Mouse (Mus musculus) midbrain, embryonic 15.5 days (tissue): ENCODE data around the gene Tctex1d4. TPM values are rescaled to one million over a fixed set of nuclear protein-coding genes. Genes with fewer than 3 reads are reported as not detected.

Source experiments
- ATAC-seq: fragments of 200-750 bp; cut with Nextera tagmentation; replicated peaks from 2 replicates; pipeline ENCODE4 v1.8.0; 2017; ENCODE audit warnings: moderate TSS enrichment
- H3K27ac ChIP-seq: fragments of 300-500 bp; sonication (generic); 2 replicates; pipeline ENCODE4 v1.5.1; 2015; ENCODE audit warnings: mild to moderate bottlenecking, inconsistent platforms
- H3K27me3 ChIP-seq: fragments of 300-500 bp; sonication (generic); replicated peaks from 2 replicates; pipeline ENCODE4 v1.6.1; 2015; ENCODE audit warnings: inconsistent platforms
- H3K36me3 ChIP-seq: fragments of 300-500 bp; sonication (generic); replicated peaks from 2 replicates; pipeline ENCODE4 v1.6.1; 2015; ENCODE audit warnings: inconsistent platforms
- H3K4me1 ChIP-seq: fragments of 300-500 bp; sonication (generic); 2 replicates; pipeline ENCODE4 v1.6.1; 2015; ENCODE audit warnings: inconsistent platforms
- H3K4me2 ChIP-seq: fragments of 300-500 bp; sonication (generic); 2 replicates; pipeline ENCODE4 v1.6.1; 2015; ENCODE audit warnings: inconsistent platforms, mild to moderate bottlenecking, moderate library complexity
- H3K4me3 ChIP-seq: fragments of 300-500 bp; sonication (generic); 2 replicates; pipeline ENCODE4 v1.5.1; 2015; ENCODE audit warnings: mild to moderate bottlenecking, inconsistent platforms
- H3K9ac ChIP-seq: fragments of 300-500 bp; sonication (generic); 2 replicates; pipeline ENCODE4 v1.6.1; 2015; ENCODE audit warnings: mild to moderate bottlenecking, inconsistent platforms
- H3K9me3 ChIP-seq: fragments of 300-500 bp; sonication (generic); 2 replicates; pipeline ENCODE4 v1.6.1; 2016; ENCODE audit warnings: inconsistent platforms
- WGBS: fragments of 180-500 bp; shearing (Covaris S2); methylation state at CpG from one replicate; pipeline ENCODE4 v1.1.7; 2015; ENCODE audit warnings: mixed read lengths; 5-methylcytosine and 5-hydroxymethylcytosine counted together
- polyA plus RNA-seq: library from polyadenylated mRNA; unstranded; fragments of >200 nt; fragmentation: Nextera tagmentation; extraction: Ambion mirVana; gene quantifications from 2 replicates; pipeline ENCODE4 v1.2.1, GENCODE M21; 2015

The Tctex1d4 gene
- polyA plus RNA-seq = 0.42 TPM in 1 of 2 replicates, not detected in the other

DNA sequence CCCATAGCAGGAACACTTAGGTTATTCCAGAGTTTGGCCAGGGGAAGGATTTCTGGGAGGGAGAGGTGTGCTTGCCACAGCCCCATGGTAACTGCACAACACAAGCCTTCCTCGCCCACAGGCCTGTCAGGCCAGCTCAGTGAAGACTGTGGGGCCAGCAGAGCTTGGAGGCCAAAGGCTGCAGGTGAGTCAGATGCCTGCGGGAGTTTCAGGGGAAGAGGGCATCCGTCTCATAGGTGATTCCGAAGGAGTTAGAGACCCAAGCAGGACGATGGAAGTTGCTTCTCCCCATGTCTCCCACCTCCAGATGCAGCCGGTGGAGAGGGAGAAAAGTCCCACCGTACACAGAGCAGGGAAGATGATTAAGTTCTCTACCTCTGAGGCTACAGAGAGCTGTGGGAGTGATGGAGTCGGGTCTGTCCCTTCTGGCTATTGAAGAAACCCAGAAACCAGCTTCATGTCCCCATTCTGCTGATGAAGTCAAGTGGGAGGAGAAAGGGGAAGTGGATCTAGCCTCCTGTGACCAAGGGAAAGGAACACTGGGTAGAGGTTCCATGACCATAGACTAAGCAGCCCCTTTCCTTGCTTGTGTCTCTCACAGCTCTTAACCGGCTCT lies at the start of gene Tctex1d4:
TSS of gene Tctex1d4 (plus strand) at position 120 of the 616 bp plus-strand sequence.
- H3K27ac ChIP-seq = peak within 1 kb of the TSS; percentile 67
- peak within 1 kb of the TSS; percentile 20; the same call in 1 of the 2 replicates for H3K9ac ChIP-seq
- H3K9me3 ChIP-seq = no peaks in the 10 kb centered on the region
- no peak within 1 kb of the TSS for H3K4me2 ChIP-seq
- H3K36me3 ChIP-seq = peaks cover 7% of the 10 kb centered on the region; the same call in 1 of the 2 replicates
- ATAC-seq = no peak
- H3K4me1 ChIP-seq = peaks cover 20% of the 10 kb centered on the region
- H3K4me3 ChIP-seq = no peak within 1 kb of the TSS
- H3K27me3 ChIP-seq = no peaks in the 10 kb centered on the region
- 90% methylated on average over 9 of the region's 9 CpGs for WGBS

DNA sequence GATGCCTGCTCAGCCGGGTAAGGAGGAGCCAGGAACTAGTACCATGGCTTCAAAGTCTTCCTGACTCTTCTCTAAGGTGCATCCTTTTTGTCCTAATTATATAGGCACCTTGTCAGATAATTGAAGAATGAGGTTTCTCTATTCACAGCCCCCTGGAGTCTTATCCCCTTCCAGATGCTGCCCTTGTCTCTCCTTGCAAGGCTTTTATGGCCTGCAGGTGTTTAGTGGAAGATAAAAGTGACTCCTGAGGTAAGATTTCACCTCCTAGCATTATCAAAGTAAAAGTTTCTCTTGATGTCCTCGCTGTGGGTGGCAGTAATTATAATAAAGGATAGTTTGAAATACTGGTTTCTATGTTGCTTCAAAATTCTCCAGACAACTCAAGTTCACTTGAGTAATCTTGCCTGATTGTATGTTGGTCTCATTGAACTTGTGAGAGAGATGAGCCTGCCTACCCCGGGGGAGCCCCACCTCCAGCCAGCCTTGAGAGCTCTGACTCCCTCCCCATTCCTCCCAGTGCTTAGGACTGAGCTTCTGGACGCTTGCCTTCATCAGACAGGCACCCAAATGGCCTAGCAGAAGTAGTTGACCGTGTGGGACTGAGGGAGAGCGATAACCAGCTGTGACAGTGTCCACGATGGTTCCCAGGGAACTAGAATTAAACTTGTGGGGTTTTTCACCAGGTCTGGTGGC lies 38.5 kb upstream of the Tctex1d4 start:
- no peaks in the 10 kb centered on the region for H3K4me1 ChIP-seq
- 83% methylated on average over 7 of the region's 7 CpGs for WGBS
- no peak overlapping the region for H3K27ac ChIP-seq
- peaks cover 7% of the 10 kb centered on the region; the same call in 1 of the 2 replicates for H3K36me3 ChIP-seq
- H3K27me3 ChIP-seq = no peaks in the 10 kb centered on the region
- H3K9me3 ChIP-seq = no peaks in the 10 kb centered on the region
- no peak overlapping the region for H3K9ac ChIP-seq
- H3K4me2 ChIP-seq = no peak overlapping the region
- no peak for ATAC-seq
- H3K4me3 ChIP-seq = no peak overlapping the region

DNA sequence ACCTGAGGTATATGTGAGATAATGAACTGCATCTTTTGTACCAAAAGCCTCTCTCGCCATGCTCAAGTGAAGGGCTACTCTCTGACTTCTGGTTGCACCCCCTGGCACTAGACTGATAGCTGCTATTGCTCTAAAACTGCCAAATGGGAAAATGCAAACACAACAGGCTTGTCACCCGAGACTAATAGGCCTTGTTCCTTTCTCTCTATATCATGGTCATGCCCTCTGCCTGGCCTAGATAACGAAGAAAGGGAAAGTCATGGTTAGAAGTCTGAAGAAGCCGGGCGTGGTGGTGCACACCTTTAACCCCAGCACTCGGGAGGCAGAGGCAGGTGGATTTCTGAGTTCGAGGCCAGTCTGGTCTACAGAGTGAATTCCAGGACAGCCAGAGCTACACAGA lies 36.0 kb upstream of the Tctex1d4 start:
- no peak for ATAC-seq
- WGBS = 84% methylated on average over 7 of the region's 7 CpGs
- peaks cover 3% of the 10 kb centered on the region for H3K4me1 ChIP-seq

DNA sequence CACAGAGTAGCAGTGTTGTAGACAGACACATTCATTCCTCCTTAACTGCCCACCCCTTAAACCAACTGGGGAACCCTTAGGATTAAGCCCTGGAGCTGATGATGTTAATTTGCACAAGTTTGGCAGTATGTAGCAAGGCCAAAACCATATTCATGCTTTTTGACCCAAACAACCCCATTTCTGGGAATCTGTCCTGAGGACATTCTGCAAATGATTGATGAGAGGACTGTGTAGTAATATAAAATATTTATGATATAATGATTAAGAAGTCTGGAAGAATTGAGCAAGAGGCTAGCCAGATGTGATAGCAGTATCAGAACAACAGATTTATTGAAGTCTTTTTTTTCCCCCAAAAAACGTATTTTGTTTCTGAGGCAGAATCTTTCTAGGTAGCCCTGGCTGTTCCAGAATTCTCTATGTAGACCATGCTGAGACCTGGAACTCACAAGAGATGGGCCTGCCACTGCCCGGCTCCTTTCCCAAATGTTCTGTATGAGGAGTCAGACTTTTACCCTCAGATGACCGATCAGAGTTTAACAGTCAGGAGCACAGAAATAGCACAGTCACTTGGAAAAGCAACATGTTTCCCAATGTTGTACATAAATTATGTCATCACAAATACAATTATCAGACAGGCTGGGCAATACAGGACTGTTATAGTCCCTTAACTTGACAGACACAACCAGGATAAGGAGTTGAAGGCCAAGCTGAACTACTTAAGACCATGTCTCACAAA lies 31.8 kb upstream of the Tctex1d4 start:
- H3K4me1 ChIP-seq = peaks cover 21% of the 10 kb centered on the region
- H3K9me3 ChIP-seq = no peaks in the 10 kb centered on the region
- 0 out of 2 replicates have a peak overlapping the region, but pooled peaks have one; percentile 93 for H3K4me2 ChIP-seq
- 81% methylated on average over 3 of the region's 3 CpGs for WGBS
- no peaks in the 10 kb centered on the region for H3K36me3 ChIP-seq
- H3K9ac ChIP-seq = no peak overlapping the region
- no peak for ATAC-seq
- H3K27me3 ChIP-seq = no peaks in the 10 kb centered on the region
- no peak overlapping the region for H3K4me3 ChIP-seq
- no peak overlapping the region for H3K27ac ChIP-seq

More for the DNA sequence above, 36.0 kb upstream of the Tctex1d4 start:
- no peak overlapping the region for H3K4me3 ChIP-seq
- H3K9me3 ChIP-seq = no peaks in the 10 kb centered on the region
- H3K9ac ChIP-seq = no peak overlapping the region
- H3K27ac ChIP-seq = no peak overlapping the region
- H3K27me3 ChIP-seq = no peaks in the 10 kb centered on the region
- H3K36me3 ChIP-seq = peaks cover 7% of the 10 kb centered on the region; the same call in 1 of the 2 replicates
- no peak overlapping the region for H3K4me2 ChIP-seq

DNA sequence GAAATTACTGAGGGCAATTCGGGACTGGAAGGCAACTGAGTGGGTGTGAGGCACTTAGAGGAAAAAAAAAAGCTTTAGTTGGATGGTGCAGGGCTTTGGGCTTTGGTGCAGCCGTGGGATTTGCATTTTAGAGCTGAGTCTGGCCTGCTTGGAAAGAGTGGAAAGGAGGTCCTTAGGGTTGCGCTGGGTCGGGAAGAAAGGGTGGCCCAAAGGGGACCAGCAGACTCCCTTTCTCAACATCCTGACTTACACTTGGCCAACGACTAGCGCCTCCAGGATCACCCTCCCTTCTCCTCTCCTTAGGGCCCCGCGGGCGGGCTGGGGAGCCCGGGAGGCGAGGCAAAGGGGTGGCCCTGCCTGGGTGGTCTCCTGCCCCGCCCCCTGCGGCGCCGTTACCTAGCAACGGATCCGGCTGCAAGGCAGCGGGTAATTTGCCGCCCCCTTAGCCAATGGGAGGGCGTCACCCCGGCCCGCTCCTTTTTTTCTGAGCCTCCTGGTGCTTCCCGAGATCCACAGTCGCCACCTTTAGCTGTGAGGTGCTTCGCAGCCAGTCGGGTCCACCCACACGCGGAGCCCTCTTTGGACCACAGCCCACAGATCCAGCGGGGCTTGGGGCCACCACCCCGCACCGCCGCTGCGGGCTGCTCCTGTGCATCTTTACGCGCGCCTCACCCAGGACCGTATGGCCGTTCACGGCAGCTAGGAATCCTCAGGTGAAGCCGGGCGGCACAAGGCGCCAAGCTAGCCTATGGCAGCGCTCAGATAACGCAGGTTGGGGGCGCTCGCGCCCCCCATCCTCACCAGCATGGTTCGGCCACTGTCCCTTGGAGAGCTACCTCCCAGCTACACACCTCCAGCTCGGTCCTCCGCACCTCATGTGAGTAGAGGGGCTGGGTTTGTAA lies 30.8 kb upstream of the Tctex1d4 start, which contains the start of gene Ptch2:
TSS of gene Ptch2 (plus strand) at position 525 of the 902 bp plus-strand sequence.
- H3K4me2 ChIP-seq = peak within 1 kb of the TSS; percentile 93
- peak within 1 kb of the TSS; percentile 72 for H3K9ac ChIP-seq
- H3K9me3 ChIP-seq = no peaks in the 10 kb centered on the region
- peak within 1 kb of the TSS; percentile 71 for H3K4me3 ChIP-seq
- peak within 1 kb of the TSS; percentile 75 for H3K27ac ChIP-seq
- peaks cover 21% of the 10 kb centered on the region for H3K4me1 ChIP-seq
- under 1% methylated on average over 45 of the region's 50 CpGs for WGBS
- no peaks in the 10 kb centered on the region for H3K27me3 ChIP-seq
- peak; percentile 91 for ATAC-seq
- H3K36me3 ChIP-seq = no peaks in the 10 kb centered on the region

DNA sequence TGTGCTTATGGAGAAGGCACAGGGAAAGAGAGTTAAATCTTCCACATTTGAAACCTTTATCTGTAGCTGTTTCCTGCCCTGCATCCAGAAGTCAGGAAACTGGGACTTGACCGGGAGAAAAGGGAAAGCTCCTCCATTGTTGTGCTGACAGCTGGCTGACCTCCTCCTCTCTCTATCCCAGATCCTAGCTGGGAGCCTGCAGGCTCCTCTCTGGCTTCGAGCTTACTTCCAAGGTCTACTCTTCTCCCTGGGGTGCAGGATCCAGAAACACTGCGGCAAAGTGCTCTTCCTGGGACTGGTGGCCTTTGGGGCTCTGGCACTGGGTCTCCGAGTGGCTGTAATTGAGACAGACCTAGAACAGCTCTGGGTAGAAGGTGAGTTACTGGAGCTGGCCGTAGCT lies 29.9 kb upstream of the Tctex1d4 start:
- no peaks in the 10 kb centered on the region for H3K36me3 ChIP-seq
- no peak for ATAC-seq
- peak overlapping the region; percentile 72 for H3K9ac ChIP-seq
- peak overlapping the region; percentile 93 for H3K4me2 ChIP-seq
- WGBS = 13% methylated on average over 5 of the region's 5 CpGs
- H3K27me3 ChIP-seq = no peaks in the 10 kb centered on the region
- no peaks in the 10 kb centered on the region for H3K9me3 ChIP-seq
- H3K4me3 ChIP-seq = peak overlapping the region; percentile 71
- H3K4me1 ChIP-seq = peaks cover 21% of the 10 kb centered on the region
- peak overlapping the region; percentile 51 for H3K27ac ChIP-seq

DNA sequence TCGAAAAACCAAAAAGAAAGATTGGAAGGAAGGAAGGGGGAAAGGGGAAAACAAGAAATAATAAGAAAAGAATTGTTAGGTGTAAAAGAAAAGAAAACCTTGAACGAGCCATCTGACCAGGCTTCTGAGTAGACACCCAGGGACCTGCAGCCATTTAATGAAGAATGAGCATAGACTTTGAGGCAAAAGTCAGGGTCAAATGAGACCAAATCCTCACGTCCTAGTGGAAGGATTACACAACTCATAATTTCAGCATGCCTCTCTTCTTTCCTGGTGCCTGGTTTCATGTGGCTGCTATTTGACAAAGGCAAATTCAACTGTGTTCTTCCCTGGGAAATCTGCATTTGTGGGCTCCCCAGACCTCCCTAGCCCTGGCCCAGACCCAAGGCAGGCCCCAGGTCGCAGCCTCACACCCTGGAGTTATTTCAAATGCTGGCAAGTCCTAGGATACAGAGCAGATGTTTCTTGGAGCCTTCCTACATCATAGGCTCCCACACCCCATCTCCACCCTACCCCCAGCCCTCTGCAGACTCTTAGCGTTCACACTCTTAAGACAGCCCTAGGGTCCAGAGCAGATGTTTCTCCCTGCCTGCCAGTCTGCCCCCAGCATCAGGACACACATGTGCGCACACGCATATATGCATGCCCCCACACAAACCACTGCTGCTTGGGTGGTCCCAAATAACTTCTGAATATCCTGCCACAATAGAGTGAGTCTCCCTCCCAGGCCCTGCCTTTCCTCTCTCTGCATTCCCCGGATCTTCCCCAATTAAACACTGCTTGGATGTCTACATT lies 28.4 kb upstream of the Tctex1d4 start:
- no peaks in the 10 kb centered on the region for H3K36me3 ChIP-seq
- H3K4me1 ChIP-seq = peaks cover 21% of the 10 kb centered on the region
- H3K27ac ChIP-seq = no peak overlapping the region
- no peaks in the 10 kb centered on the region for H3K27me3 ChIP-seq
- no peaks in the 10 kb centered on the region for H3K9me3 ChIP-seq
- H3K4me2 ChIP-seq = peak overlapping the region; percentile 93; the same call in 1 of the 2 replicates
- no peak for ATAC-seq
- no peak overlapping the region for H3K9ac ChIP-seq
- no peak overlapping the region for H3K4me3 ChIP-seq
- 45% methylated on average over 8 of the region's 8 CpGs for WGBS

DNA sequence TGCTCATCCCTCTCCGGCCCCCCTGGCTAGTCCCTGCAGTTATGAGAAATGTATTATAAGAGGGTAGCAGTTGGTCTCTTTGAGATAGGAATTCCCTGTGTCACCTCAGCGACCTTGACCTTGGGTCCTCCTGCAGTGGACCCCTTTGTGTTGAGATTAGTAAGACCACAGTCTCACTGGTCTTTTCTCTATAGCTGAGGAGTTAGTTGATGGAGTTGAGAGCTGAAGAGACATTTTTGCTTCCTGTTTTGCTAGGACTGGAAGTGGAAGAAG lies 27.9 kb upstream of the Tctex1d4 start:
- peaks cover 21% of the 10 kb centered on the region for H3K4me1 ChIP-seq
- H3K9me3 ChIP-seq = no peaks in the 10 kb centered on the region
- no peaks in the 10 kb centered on the region for H3K27me3 ChIP-seq
- no peaks in the 10 kb centered on the region for H3K36me3 ChIP-seq
- H3K4me2 ChIP-seq = no peak overlapping the region
- WGBS = 45% methylated on average over 2 of the region's 2 CpGs
- no peak overlapping the region for H3K4me3 ChIP-seq
- ATAC-seq = no peak
- H3K27ac ChIP-seq = no peak overlapping the region
- H3K9ac ChIP-seq = no peak overlapping the region

DNA sequence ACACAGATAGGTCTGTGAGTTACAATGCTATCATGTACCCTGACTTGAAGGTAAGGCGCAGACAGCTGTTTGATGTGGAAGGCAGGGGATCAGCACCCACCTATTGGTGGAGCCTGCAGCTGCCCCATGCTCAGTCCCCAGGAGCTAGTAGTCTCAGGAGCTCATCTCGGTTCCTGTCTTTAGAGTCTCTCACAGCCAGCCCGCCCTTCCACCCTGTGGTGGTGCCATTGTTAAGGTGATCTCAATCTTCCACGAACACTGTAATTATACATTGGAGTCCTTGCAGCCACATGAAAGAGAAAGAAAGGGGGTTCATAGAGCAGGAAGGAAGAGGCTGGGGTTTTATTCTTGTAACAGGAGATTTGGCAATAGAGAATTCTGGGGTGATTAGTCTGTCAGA lies 26.6 kb upstream of the Tctex1d4 start:
- ATAC-seq = no peak
- H3K4me2 ChIP-seq = no peak overlapping the region
- H3K9ac ChIP-seq = no peak overlapping the region
- H3K27ac ChIP-seq = no peak overlapping the region
- H3K4me1 ChIP-seq = peaks cover 21% of the 10 kb centered on the region
- H3K4me3 ChIP-seq = no peak overlapping the region
- H3K9me3 ChIP-seq = no peaks in the 10 kb centered on the region
- H3K36me3 ChIP-seq = no peaks in the 10 kb centered on the region
- no peaks in the 10 kb centered on the region for H3K27me3 ChIP-seq
- WGBS = 71% methylated on average over 4 of the region's 4 CpGs

DNA sequence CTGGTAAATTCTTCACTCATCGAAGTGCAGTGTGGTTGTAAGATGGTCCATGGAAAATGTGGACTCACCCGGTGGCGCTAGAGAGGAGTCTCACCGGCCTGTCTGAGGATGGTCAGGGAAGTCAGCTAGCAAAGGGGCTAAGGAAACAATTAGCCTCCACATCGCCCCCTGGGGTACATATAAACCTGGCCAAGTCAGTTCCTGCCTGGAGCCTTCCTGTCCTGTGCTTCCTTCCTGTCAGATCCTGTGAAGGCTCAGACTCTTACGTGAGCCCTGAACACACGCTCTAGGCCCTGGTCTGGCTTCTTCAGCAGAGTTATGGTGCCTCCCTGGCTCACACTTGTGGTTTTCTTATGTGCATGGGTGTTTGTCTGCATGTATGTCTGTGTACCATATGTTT lies 25.4 kb upstream of the Tctex1d4 start:
- H3K4me1 ChIP-seq = peaks cover 21% of the 10 kb centered on the region
- no peaks in the 10 kb centered on the region for H3K9me3 ChIP-seq
- H3K27me3 ChIP-seq = no peaks in the 10 kb centered on the region
- H3K4me3 ChIP-seq = no peak overlapping the region
- no peak overlapping the region for H3K27ac ChIP-seq
- ATAC-seq = no peak
- H3K36me3 ChIP-seq = no peaks in the 10 kb centered on the region
- WGBS = 48% methylated on average over 7 of the region's 7 CpGs
- H3K9ac ChIP-seq = no peak overlapping the region
- no peak overlapping the region for H3K4me2 ChIP-seq

DNA sequence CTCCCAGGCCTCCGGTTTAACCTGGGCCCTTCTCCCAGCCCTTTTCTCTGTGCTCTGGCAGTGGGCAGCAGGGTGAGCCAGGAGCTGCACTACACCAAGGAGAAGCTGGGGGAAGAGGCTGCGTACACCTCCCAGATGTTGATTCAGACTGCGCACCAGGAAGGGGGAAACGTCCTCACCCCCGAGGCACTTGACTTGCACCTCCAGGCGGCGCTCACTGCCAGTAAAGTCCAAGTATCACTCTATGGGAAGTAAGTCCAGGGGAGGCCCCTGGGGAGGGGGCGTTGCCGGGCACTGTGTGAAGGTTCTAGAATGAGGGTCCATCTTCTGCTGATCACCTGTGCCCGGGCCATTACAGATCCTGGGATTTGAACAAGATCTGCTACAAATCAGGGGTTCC lies 21.9 kb upstream of the Tctex1d4 start:
- Histone ChIP-seq H3K27me3 (no peaks in the 10 kb centered on the region), H3K4me1 (peaks cover 6% of the 10 kb centered on the region; the same call in 1 of the 2 replicates), H3K27ac (no peak overlapping the region), H3K9ac (no peak overlapping the region), H3K9me3 (no peaks in the 10 kb centered on the region), H3K36me3 (0 out of 2 replicates have a peak, but pooled peaks cover 4% of the 10 kb centered on the region), H3K4me2 (no peak overlapping the region), H3K4me3 (no peak overlapping the region)
- 79% methylated on average over 10 of the region's 10 CpGs for WGBS
- ATAC-seq = no peak
